Mouse (Mus musculus): ENCODE results near the gene Ptgfrn.

DNA sequence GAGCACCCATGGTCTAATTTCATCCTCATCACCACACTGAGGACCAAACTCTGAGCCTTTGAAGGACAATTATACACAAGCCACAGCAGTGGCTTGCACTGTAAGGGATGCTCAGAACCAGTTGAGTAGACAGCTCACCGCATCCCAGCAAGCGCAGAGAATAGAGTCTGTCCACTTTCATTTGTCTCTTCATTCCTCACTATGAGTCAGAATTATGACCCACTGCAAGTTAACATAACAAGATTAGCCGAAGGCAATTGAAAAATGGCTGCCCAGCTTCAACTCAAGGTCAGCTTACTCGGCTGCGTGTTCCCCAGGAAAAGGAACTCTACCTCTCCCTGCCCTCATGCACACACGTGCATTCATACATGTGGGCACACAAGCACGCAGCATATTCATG lies 94.0 kb downstream of the Ptgfrn start:
- no peak for TF ChIP-seq CTCF (conservative IDR thresholded peaks at IDR 0.05 in 1 of 2, IDR thresholded peaks at IDR 0.05 in 1 of 2; ENCODE audit: low read depth in 2 of 2, low read length in 2 of 2)
- no peak for TF ChIP-seq MXI1 (IDR thresholded peaks at IDR 0.05; ENCODE audit: low read depth, low read length)
- TF ChIP-seq EP300 (IDR thresholded peaks at IDR 0.05; ENCODE audit: low read length), result no peak
- TF ChIP-seq MYC (IDR thresholded peaks at IDR 0.05; ENCODE audit: low read depth, low read length), result no peak
- TF ChIP-seq POLR2A (IDR thresholded peaks at IDR 0.05; ENCODE audit: low read depth, low read length), result no peak
- no peak for TF ChIP-seq CHD1 (IDR thresholded peaks at IDR 0.05; ENCODE audit: low read depth, low read length)
- TF ChIP-seq NRF1 (IDR thresholded peaks at IDR 0.05; ENCODE audit: low read depth, low read length), result no peak
- TF ChIP-seq TCF12 (IDR thresholded peaks at IDR 0.05; ENCODE audit: low read depth, low read length), result no peak
- no peak for TF ChIP-seq MAFK (IDR thresholded peaks at IDR 0.05; ENCODE audit: insufficient replicate concordance, low read length)
- no peak for TF ChIP-seq GABPA (IDR thresholded peaks at IDR 0.05; ENCODE audit: insufficient replicate concordance, low read depth, low read length)
- no peak for TF ChIP-seq MAX (IDR thresholded peaks at IDR 0.05; ENCODE audit: low read length)
- no peak for TF ChIP-seq BHLHE40 (IDR thresholded peaks at IDR 0.05; ENCODE audit: low read depth, low read length)
- TF ChIP-seq ZC3H11A (IDR thresholded peaks at IDR 0.05; ENCODE audit: low read depth, low read length), result no peak
- no peak for TF ChIP-seq PAX5 (IDR thresholded peaks at IDR 0.05; ENCODE audit: low read length)
